Mouse (Mus musculus) thymus, postnatal 10 days (tissue): ENCODE measurements around the gene Rnf224.

Experiments
- DNase-seq, 2 experiments: peaks; one replicate each; pipeline ENCODE4 v3.0.0; 2021; ENCODE audit warnings: low spot score in 2 of 2

Rnf224 gene

GRCm38 (mm10) chr2:25255284-25255779 is 18.7 kb upstream of the Rnf224 start, which contains the start of gene Tmem203:
Gene Tmem203, plus strand, starts transcription at chr2:25255439.
- DNase-seq, result peak; percentile 78 to 82

- DNase-seq, result no peak
These were observed 15.7 kb upstream of the Rnf224 start for GRCm38 (mm10) chr2:25252331-25252730.

- DNase-seq, result no peak
These were observed 9.8 kb upstream of the Rnf224 start, which contains the start of gene AL732309.1 for GRCm38 (mm10) chr2:25246183-25247072. Gene AL732309.1, minus strand, starts transcription at chr2:25246863.

GRCm38 (mm10) chr2:25244144-25244543 is 7.6 kb upstream of the Rnf224 start:
- no peak for DNase-seq

GRCm38 (mm10) chr2:25243342-25243741 is 6.8 kb upstream of the Rnf224 start:
- DNase-seq, result no peak

GRCm38 (mm10) chr2:25242101-25242506 is 5.5 kb upstream of the Rnf224 start, which contains the start of the genes Rnf208 and Cysrt1:
Gene Rnf208, plus strand, starts transcription at chr2:25242255.
Gene Cysrt1, minus strand, starts transcription at chr2:25242452.
- DNase-seq, result peak in 1 of 2 experiments; percentile 35

GRCm38 (mm10) chr2:25241438-25241775 is 4.8 kb upstream of the Rnf224 start:
- no peak for DNase-seq

GRCm38 (mm10) chr2:25240723-25241437 is 4.3 kb upstream of the Rnf224 start:
- no peak for DNase-seq

- DNase-seq, result no peak
These were observed 3.7 kb upstream of the Rnf224 start for GRCm38 (mm10) chr2:25240310-25240709.

- no peak for DNase-seq
These were observed 3.2 kb upstream of the Rnf224 start for GRCm38 (mm10) chr2:25239766-25240165.

GRCm38 (mm10) chr2:25238106-25238505 is 1.5 kb upstream of the Rnf224 start:
- DNase-seq, result no peak

- DNase-seq, result no peak
These were observed 935 bp upstream of the Rnf224 start for GRCm38 (mm10) chr2:25237522-25237921.

GRCm38 (mm10) chr2:25234551-25235220 is 1.9 kb downstream of the Rnf224 start:
- no peak for DNase-seq

- no peak for DNase-seq
These were observed 2.5 kb downstream of the Rnf224 start, which contains the start of gene Slc34a3 for GRCm38 (mm10) chr2:25234050-25234449. Gene Slc34a3, minus strand, starts transcription at chr2:25234364.

- DNase-seq, result no peak
These were observed 3.2 kb downstream of the Rnf224 start for GRCm38 (mm10) chr2:25233421-25233820.

GRCm38 (mm10) chr2:25231038-25231437 is 5.5 kb downstream of the Rnf224 start:
- no peak for DNase-seq

GRCm38 (mm10) chr2:25230581-25230980 is 6.0 kb downstream of the Rnf224 start:
- DNase-seq, result no peak

GRCm38 (mm10) chr2:25229582-25229981 is 7.0 kb downstream of the Rnf224 start:
- no peak for DNase-seq

- DNase-seq, result peak in 1 of 2 experiments; percentile 12
These were observed 7.5 kb downstream of the Rnf224 start for GRCm38 (mm10) chr2:25228995-25229530.

GRCm38 (mm10) chr2:25228431-25228889 is 8.1 kb downstream of the Rnf224 start:
- DNase-seq, result peak; percentile 78 to 93

GRCm38 (mm10) chr2:25227406-25227805 is 9.2 kb downstream of the Rnf224 start:
- no peak for DNase-seq
